Mouse (Mus musculus) E14TG2a.4 (cell line): ENCODE results near the gene Adora3.
"Not testable (repeated sequence)": the region's sequence is repeated elsewhere in the genome, so short reads cannot be mapped to it uniquely, and the experiment has no call there.

Source experiments
- CTCF ChIP-seq: conservative IDR thresholded peaks from 2 replicates; pipeline ENCODE4 v1.5.1; 2014; ENCODE audit warnings: low read length
- NANOG ChIP-seq: IDR thresholded peaks from 2 replicates; pipeline ENCODE4 v1.6.1; 2014; ENCODE audit warnings: borderline replicate concordance, low read length, mixed read lengths
- POU5F1 ChIP-seq: IDR thresholded peaks from 2 replicates; pipeline ENCODE4 v1.6.1; 2014; ENCODE audit warnings: low read length, borderline replicate concordance

DNA sequence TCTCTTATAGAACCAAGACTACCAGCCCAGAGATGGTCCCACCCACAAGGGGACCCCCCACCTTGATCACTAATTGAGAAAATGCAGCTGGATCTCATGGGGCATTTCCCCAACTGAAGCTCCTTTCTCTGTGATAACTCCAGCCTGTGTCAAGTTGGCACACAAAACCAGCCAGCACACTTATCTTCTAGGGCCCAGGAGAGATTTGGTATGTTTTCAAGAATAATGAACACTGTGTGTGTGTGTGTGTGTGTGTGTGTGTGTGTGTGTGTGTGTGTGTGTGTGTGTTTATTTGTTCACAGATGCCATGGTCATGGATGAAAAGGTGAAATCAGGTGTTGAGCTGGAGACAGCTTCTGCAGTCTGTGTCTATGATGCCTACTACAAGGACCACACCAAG, 45.8 kb downstream of the Adora3 start:
- not testable (repeated sequence) for TF ChIP-seq CTCF, NANOG, POU5F1
